Mouse (Mus musculus): Measurements from ENCODE around the gene Ano9. TPM values are rescaled to one million over a fixed set of nuclear protein-coding genes. Genes with fewer than 3 reads are reported as not detected.
A peak's percentile ranks its signal among the peaks of the same experiment; 100 is the strongest.

The Ano9 gene
- polyA plus RNA-seq, 1 experiment from 2014 or later: 0.69 TPM

GRCm38 (mm10) chr7:141070058-141070862 lies 47.3 kb downstream of the Ano9 start:
- Histone ChIP-seq H3K9me3 (no peaks in the 10 kb centered on the region), H3K36me3 (replicated peaks) (peaks cover 37% of the 10 kb centered on the region), H3K4me1 (peaks cover 24% of the 10 kb centered on the region), H3K27me3 (ENCODE audit: poor library complexity, severe bottlenecking) (peaks cover 49% of the 10 kb centered on the region), H3K4me3 (peak overlapping the region; percentile 51), H3K27ac (peak overlapping the region; percentile 72)
- DNase-seq (ENCODE audit: extremely low spot score, low spot score): peak; percentile 79
- whole genome bisulfite sequencing: 2% methylated on average over 51 of the region's 51 CpGs

GRCm38 (mm10) chr7:141068351-141068750 lies 49.3 kb downstream of the Ano9 start:
- Histone ChIP-seq H3K4me1 (peaks cover 24% of the 10 kb centered on the region), H3K27ac (no peak overlapping the region), H3K9me3 (no peaks in the 10 kb centered on the region), H3K36me3 (replicated peaks) (peaks cover 57% of the 10 kb centered on the region), H3K4me3 (no peak overlapping the region), H3K27me3 (ENCODE audit: poor library complexity, severe bottlenecking) (peaks cover 49% of the 10 kb centered on the region)
- 88% methylated on average over 19 of the region's 19 CpGs for WGBS
- no peak for DNase-seq (ENCODE audit: extremely low spot score, low spot score)

GRCm38 (mm10) chr7:141064576-141064975 lies 53.0 kb downstream of the Ano9 start:
- Histone ChIP-seq H3K9me3 (no peaks in the 10 kb centered on the region), H3K4me1 (peaks cover 31% of the 10 kb centered on the region), H3K4me3 (no peak overlapping the region), H3K27ac (no peak overlapping the region), H3K27me3 (ENCODE audit: poor library complexity, severe bottlenecking) (peaks cover 38% of the 10 kb centered on the region), H3K36me3 (replicated peaks) (peaks cover 70% of the 10 kb centered on the region)
- DNase-seq (ENCODE audit: extremely low spot score, low spot score): no peak
- 92% methylated on average over 7 of the region's 7 CpGs for whole genome bisulfite sequencing

GRCm38 (mm10) chr7:141064175-141064574 lies 53.4 kb downstream of the Ano9 start:
- Histone ChIP-seq H3K27ac (no peak overlapping the region), H3K9me3 (no peaks in the 10 kb centered on the region), H3K27me3 (ENCODE audit: poor library complexity, severe bottlenecking) (peaks cover 36% of the 10 kb centered on the region), H3K4me1 (peaks cover 30% of the 10 kb centered on the region), H3K4me3 (no peak overlapping the region), H3K36me3 (replicated peaks) (peaks cover 70% of the 10 kb centered on the region)
- DNase-seq (ENCODE audit: extremely low spot score, low spot score): no peak
- whole genome bisulfite sequencing: 91% methylated on average over 7 of the region's 7 CpGs

GRCm38 (mm10) chr7:141063353-141063752 lies 54.3 kb downstream of the Ano9 start:
- no peaks in the 10 kb centered on the region for H3K9me3 ChIP-seq
- H3K27ac ChIP-seq: no peak overlapping the region
- peaks cover 29% of the 10 kb centered on the region for H3K27me3 ChIP-seq (ENCODE audit: poor library complexity, severe bottlenecking)
- no peak for DNase-seq (ENCODE audit: extremely low spot score, low spot score)
- H3K4me1 ChIP-seq: peaks cover 30% of the 10 kb centered on the region
- H3K4me3 ChIP-seq: no peak overlapping the region
- H3K36me3 ChIP-seq (replicated peaks): peaks cover 67% of the 10 kb centered on the region
- WGBS: 94% methylated on average over 3 of the region's 3 CpGs

GRCm38 (mm10) chr7:141062525-141062924 lies 55.1 kb downstream of the Ano9 start:
- Histone ChIP-seq H3K4me3 (peak overlapping the region; percentile 80; the same call in 1 of the 2 replicates), H3K36me3 (replicated peaks) (peaks cover 62% of the 10 kb centered on the region), H3K4me1 (peaks cover 30% of the 10 kb centered on the region), H3K27me3 (ENCODE audit: poor library complexity, severe bottlenecking) (peaks cover 22% of the 10 kb centered on the region), H3K9me3 (no peaks in the 10 kb centered on the region), H3K27ac (no peak overlapping the region)
- no peak for DNase-seq (ENCODE audit: extremely low spot score, low spot score)
- whole genome bisulfite sequencing: 97% methylated on average over 7 of the region's 7 CpGs

GRCm38 (mm10) chr7:141061269-141061692 lies 56.3 kb downstream of the Ano9 start:
- peaks cover 62% of the 10 kb centered on the region for H3K36me3 ChIP-seq (replicated peaks)

GRCm38 (mm10) chr7:141060426-141061242 lies 57.0 kb downstream of the Ano9 start, which contains the start of gene B4galnt4:
Gene B4galnt4, plus strand, starts transcription at chr7:141061104.
- Histone ChIP-seq H3K27me3 (ENCODE audit: poor library complexity, severe bottlenecking) (peaks cover 22% of the 10 kb centered on the region), H3K9me3 (peaks cover 2% of the 10 kb centered on the region; the same call in 1 of the 2 replicates), H3K4me1 (peaks cover 30% of the 10 kb centered on the region), H3K36me3 (replicated peaks) (peaks cover 62% of the 10 kb centered on the region), H3K27ac (peak within 1 kb of the TSS; percentile 95), H3K4me3 (peak within 1 kb of the TSS; percentile 80)
- peak; percentile 87 for DNase-seq (ENCODE audit: extremely low spot score, low spot score)
- under 1% methylated on average over 72 of the region's 72 CpGs for WGBS

More at GRCm38 (mm10) chr7:141061269-141061692, 56.3 kb downstream of the Ano9 start:
- Histone ChIP-seq H3K4me1 (peaks cover 30% of the 10 kb centered on the region), H3K9me3 (no peaks in the 10 kb centered on the region), H3K27ac (peak overlapping the region; percentile 95), H3K4me3 (peak overlapping the region; percentile 80), H3K27me3 (ENCODE audit: poor library complexity, severe bottlenecking) (peaks cover 22% of the 10 kb centered on the region)
- DNase-seq (ENCODE audit: extremely low spot score, low spot score): peak; percentile 53
- 0% methylated on average over 37 of the region's 37 CpGs for WGBS

GRCm38 (mm10) chr7:141059929-141060328 lies 57.7 kb downstream of the Ano9 start:
- peaks cover 3% of the 10 kb centered on the region; the same call in 1 of the 2 replicates for H3K9me3 ChIP-seq
- peaks cover 30% of the 10 kb centered on the region for H3K4me1 ChIP-seq
- peaks cover 57% of the 10 kb centered on the region for H3K36me3 ChIP-seq (replicated peaks)
- H3K4me3 ChIP-seq: peak overlapping the region; percentile 80
- 73% methylated on average over 2 of the region's 2 CpGs for WGBS
- H3K27me3 ChIP-seq (ENCODE audit: poor library complexity, severe bottlenecking): peaks cover 22% of the 10 kb centered on the region
- no peak for DNase-seq (ENCODE audit: extremely low spot score, low spot score)
- peak overlapping the region; percentile 95 for H3K27ac ChIP-seq

- Histone ChIP-seq H3K36me3 (replicated peaks) (peaks cover 46% of the 10 kb centered on the region), H3K27me3 (ENCODE audit: poor library complexity, severe bottlenecking) (peaks cover 22% of the 10 kb centered on the region), H3K4me1 (peaks cover 30% of the 10 kb centered on the region), H3K9me3 (peaks cover 3% of the 10 kb centered on the region; the same call in 1 of the 2 replicates), H3K27ac (no peak overlapping the region), H3K4me3 (no peak overlapping the region)
- no peak for DNase-seq (ENCODE audit: extremely low spot score, low spot score)
- 93% methylated on average over 14 of the region's 14 CpGs for WGBS
Measured at GRCm38 (mm10) chr7:141058601-141059341, 58.8 kb downstream of the Ano9 start.

- WGBS: 100% methylated on average over 1 of the region's 1 CpGs
- no peak for DNase-seq (ENCODE audit: extremely low spot score, low spot score)
- peaks cover 33% of the 10 kb centered on the region for H3K36me3 ChIP-seq (replicated peaks)
Measured at GRCm38 (mm10) chr7:141057541-141057940, 60.1 kb downstream of the Ano9 start.

GRCm38 (mm10) chr7:141056976-141057375 lies 60.6 kb downstream of the Ano9 start:
- no peak overlapping the region for H3K4me3 ChIP-seq
- H3K27me3 ChIP-seq (ENCODE audit: poor library complexity, severe bottlenecking): peaks cover 22% of the 10 kb centered on the region
- DNase-seq (ENCODE audit: extremely low spot score, low spot score): no peak
- peaks cover 28% of the 10 kb centered on the region for H3K36me3 ChIP-seq (replicated peaks)
- H3K27ac ChIP-seq: no peak overlapping the region
- WGBS: 94% methylated on average over 6 of the region's 6 CpGs
- H3K4me1 ChIP-seq: peaks cover 20% of the 10 kb centered on the region
- peaks cover 3% of the 10 kb centered on the region; the same call in 1 of the 2 replicates for H3K9me3 ChIP-seq

More at GRCm38 (mm10) chr7:141057541-141057940, 60.1 kb downstream of the Ano9 start:
- Histone ChIP-seq H3K27me3 (ENCODE audit: poor library complexity, severe bottlenecking) (peaks cover 22% of the 10 kb centered on the region), H3K4me1 (peaks cover 26% of the 10 kb centered on the region), H3K9me3 (peaks cover 3% of the 10 kb centered on the region; the same call in 1 of the 2 replicates), H3K27ac (no peak overlapping the region), H3K4me3 (no peak overlapping the region)

Data from forebrain, embryonic 10.5 days (tissue).